Mouse (Mus musculus) cerebellum, postnatal 4 days (tissue): ENCODE results near the gene Doc2a.

Experiments
- DNase-seq, 2 experiments: peaks; one replicate each; pipeline ENCODE4 v3.0.0; 2022; ENCODE audit warnings: low spot score in 2 of 2, mixed read lengths in 1 of 2

The Doc2a gene

GRCm38 (mm10) chr7:126847116-126847420 lies at the start of gene Doc2a:
Doc2a (plus strand) TSS chr7:126847416.
- DNase-seq: no peak

DNA sequence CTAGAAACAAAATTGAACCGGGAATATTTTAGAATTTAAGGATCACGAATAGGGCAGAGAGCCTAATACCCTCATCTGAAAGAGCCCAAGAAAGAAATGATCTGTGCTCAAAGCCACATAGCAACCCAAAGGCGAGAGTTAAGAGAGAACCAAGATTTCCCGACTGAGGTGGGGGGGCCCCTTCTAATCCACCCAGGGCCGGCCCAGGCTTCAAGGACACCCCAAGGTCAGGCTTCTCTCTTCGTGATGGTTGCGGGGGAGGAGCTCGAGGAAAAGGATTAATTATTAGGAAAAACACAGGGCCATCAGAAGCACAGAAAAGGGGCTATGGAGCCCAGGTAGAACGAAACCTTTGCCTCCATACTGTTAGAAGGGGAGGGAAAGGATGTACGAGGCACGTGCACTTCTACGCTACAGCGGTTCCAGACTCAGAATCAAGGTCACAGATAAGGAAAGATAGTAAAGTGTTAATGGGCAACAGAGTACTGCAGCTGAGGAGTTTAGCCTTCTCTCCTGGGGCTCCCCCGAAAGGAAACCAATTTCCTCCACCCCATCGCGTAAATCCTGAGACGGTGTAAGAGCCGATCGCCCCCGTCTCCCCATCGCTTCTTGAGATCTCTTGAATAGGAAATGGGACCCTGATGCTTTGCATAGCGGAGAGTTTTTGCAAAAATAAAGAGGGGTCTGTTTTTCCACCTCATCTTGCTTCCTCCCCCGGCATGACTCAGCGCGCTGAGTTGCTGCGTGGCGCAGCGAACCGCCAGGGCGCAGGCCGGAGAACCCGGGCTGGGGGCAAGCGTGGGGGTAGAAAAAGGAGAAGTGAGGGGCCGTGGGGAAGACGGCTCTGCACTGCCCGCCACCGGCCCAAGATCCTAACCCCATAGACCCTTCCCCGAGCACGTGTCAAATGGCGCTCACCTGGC lies 48.8 kb upstream of the Doc2a start:
- no peak for DNase-seq

GRCm38 (mm10) chr7:126799050-126799467 lies 48.2 kb upstream of the Doc2a start:
- DNase-seq: peak; percentile 90 to 95

DNA sequence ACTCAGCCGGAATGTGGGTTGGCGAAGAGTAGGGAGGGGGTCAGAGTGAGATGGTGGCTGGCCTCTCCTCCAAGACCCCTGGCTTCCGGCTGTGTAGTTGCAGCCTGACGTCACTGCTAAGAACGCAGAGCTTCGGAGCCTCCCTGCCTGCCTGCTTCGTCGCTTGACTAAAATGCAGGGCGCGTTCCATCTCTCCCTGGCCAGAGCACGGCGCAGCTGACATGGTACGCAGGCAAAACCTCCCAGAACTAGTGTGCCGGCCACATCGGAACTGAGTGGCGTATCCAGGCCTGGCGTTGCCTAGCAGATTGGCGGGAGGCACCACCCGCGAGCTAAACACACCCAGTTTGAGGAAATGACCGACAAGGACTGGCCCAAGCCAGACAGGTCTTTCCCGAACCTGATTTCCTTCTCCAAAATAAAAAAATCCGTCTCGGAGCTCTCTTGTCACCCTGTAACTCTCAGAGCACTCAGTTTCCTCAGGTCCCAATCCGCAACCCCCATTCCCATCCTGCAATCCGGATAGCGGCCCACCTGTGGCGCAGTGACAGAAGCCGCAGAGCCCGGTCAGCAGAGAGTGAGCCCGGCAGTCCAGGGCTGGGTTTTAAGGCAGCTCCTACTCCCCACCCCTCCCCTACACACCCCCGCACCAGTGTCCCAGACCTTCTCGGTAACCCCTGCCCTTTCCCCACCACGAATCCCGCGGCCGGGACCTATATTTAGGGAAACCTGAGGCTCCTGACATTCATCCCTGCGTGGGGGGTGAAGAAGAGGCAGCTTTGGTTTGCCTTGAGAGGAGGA lies 47.5 kb upstream of the Doc2a start:
- DNase-seq: peak in 1 of 2 experiments; percentile 77

GRCm38 (mm10) chr7:126800269-126801056 lies 46.8 kb upstream of the Doc2a start:
- DNase-seq: no peak

DNA sequence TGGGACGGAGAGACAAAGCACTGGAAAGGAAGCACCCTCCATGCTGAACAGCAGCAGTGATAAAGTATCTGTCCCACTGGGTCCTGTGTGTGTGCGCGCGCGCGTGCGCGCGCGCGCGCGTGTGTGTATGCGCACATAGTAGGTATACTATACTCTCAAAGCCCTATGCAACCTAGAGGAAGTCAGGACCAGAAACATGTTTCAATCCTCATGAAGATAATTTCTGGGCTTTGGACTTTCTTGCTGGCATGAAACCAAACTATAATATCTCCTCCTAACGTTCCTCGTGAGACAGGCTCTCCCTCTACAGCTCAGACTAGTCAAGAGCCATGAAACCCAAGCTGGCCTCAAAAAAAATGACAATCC lies 46.2 kb upstream of the Doc2a start:
- no peak for DNase-seq

DNA sequence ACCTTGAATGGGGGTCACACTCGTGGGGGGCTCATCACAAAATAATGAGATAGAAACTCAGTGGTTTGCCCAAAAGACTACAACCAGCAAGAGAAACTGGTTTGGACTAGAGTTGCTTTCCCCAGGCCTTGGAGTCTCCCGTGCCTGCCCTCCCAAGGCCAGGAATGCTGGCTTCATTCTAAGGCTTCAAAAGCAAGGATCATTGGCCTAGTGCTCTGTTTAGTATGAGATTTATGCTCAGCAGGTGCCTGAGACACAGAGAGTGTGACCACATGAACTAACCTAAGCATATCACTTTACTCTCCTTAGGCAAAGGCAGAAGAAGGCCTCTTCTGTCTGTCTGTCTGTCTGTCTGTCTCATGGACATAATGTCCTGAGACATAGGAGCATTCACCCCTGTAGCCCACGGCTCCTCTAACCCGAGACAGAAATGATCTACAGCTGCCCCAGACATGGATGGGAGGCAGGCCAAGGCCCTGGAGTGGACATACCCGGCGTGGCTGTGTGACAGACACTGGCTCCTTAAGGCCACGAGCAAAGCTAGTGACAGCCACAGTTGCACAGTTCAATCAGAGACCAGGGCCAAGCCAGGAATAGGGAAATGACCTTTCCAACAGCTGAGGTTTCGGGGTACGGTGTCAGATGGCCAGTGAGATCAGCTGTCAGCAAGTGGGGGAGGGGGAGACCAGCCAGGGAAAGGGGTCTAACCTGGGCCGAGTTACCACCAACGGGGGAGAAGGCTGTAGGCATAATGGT lies 44.9 kb upstream of the Doc2a start:
- DNase-seq: no peak

DNA sequence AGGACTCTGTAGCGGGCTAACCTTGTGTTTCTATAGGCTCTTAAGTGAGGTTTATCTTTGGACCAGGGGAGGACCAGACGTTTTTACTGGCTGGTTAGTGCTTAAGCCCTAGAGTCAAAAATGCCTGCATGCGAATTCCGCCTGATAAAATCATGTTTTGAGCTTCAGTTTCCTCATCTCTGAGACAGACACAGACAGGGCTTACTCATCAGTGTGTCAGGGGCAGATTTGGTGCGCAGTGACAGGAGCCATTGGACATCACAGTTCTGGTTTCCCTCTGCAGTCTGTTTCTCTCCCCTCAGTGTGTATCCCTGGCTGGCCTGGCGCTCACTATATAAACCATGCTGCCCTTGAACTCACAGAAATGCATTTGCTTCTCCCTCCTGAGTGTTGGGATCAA lies 44.0 kb upstream of the Doc2a start:
- no peak for DNase-seq

DNA sequence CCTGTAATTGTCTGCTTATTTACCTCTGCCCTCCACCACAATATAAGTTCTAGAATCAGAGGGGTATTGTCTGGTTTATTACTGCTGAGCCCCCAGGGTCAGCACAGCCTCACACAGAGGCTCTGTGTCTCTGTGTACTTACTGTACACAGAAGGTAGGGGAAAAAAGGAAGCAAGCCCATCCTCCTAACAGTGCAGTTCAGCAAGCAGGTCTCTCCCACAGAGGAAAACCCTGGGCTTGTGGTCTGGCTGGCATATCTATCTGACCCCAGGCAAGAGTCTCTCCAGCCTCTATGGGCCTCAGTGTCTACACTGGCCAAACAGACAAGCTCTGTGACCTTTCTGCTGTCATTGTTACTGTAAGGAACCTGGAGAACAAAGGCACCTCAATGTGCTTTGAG lies 43.5 kb upstream of the Doc2a start:
- DNase-seq: no peak

- DNase-seq: no peak
Observed at GRCm38 (mm10) chr7:126806956-126807355, 40.3 kb upstream of the Doc2a start.

DNA sequence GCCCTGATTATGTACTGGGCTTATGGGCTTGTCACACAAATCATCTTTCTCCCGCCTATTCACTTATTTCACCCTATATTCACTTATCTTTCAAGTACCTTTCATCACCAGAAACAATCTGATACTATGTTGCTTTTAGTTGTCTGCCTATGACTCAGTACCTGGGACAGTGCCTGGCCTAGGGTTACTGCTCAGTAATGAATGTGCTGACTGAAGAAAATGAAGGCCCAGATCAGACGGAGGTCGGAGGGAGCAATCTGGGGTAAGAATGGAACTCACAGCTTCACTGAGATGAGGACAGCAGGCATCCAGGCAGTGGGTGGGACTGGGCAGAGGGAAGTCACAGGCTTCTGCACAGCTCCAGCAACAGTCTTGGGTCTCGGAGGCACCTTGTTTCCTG lies 39.8 kb upstream of the Doc2a start:
- DNase-seq: no peak

GRCm38 (mm10) chr7:126808703-126809455 lies 38.3 kb upstream of the Doc2a start:
- peak; percentile 66 to 85 for DNase-seq

GRCm38 (mm10) chr7:126809723-126810369 lies 37.4 kb upstream of the Doc2a start:
- DNase-seq: no peak

GRCm38 (mm10) chr7:126815726-126816222 lies 31.4 kb upstream of the Doc2a start:
- DNase-seq: no peak

GRCm38 (mm10) chr7:126816494-126816893 lies 30.7 kb upstream of the Doc2a start:
- no peak for DNase-seq

DNA sequence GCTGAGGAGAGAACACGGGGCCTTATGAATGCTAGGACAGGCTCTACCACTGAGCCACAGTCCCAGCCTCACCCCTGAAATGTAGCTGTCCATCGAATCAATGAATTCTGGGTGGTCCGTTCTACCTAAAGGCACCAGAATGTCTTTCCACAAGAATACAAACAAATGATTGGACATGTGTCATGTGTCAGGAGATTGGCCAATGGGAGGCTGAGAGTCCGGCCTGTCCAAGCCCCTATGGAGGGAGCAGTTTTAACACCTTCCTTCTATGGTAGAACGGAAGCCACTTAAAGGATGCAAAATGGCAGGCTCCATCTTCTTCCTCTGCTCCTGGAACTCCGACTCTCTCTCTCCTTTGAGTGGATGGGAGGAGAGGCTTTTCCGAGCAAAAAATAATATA lies 29.6 kb upstream of the Doc2a start:
- no peak for DNase-seq

DNA sequence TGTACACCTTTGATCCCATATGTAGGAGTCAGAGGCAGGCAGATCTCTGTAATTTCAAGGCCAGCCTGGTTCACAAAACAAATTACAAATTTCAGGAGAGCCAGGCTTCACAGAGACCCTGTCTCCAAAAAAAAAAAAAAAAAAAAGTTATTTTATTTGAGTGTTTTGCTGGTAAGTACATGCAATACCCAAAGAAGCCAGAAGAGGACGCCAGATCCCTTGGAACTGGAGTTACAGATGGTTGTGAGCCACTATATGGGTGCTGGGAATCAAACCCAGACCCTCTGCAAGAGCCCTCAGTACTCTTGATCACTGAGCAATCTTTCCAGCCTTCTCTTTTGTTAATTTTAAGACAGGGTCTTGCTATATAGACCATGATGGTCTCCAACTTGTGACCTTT lies 28.4 kb upstream of the Doc2a start:
- no peak for DNase-seq

DNA sequence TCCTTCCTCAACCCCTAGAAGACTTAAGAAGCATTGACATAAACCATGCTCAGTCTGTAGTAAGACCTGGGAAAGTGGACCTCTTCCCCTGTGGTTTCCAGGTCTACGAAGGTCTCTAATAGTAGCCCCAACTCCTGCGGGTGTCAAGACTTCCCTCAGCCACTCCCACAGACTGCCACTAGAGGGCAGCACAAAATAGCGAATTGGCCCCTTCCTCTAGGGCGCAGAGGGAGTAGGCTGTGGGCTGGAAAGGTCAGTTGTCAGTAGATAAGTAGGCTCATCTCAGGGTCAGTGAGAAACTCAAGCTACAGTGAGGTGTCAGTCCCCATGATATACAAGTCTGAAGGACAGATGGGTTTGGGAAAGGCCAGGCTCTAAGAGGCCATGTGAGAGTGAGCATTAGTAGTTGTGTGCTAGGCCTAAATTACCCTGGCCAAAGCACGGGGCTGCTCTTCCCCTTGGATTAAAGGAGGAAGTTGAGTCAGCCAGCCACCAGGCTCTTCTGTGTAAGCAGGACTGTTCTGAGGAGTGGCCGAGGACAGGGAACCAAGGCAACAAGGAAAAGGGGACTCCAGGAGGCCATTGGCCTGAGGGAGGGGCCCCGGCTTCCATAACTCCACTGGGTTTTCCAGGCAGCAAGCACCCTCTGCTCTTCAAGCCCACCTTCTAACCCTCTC lies 25.2 kb upstream of the Doc2a start:
- DNase-seq: peak; percentile 76 to 91

- no peak for DNase-seq
Observed at GRCm38 (mm10) chr7:126822741-126823140, 24.5 kb upstream of the Doc2a start.
